In the genomic region with DNA sequence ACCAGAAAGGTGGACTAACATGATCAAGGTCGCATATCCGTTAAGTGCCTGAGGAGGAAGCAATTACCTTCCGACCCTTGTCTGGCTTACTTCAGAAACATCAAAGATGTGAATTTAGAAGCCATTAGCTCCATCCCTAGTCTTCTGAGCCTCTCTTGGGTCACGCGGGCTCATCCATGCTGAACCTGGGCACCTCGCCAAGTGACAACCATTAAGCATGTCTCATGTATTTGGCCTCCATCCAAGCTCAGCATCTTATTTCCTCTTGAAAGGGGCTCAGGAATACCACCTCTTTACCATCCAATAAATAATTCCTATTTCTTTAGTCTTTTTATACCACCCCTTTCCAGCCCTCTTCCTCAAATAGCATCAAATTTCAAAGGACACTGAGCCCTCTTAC, we compare ENCODE assay signal across 10 mouse cellular contexts. TPM values are rescaled to one million over a fixed set of nuclear protein-coding genes. Genes with fewer than 3 reads are reported as not detected.
DNase-seq lines count a peak whose midpoint lies in the region; ATAC-seq and TF ChIP-seq lines count a peak whose summit lies in the region.
"Had no signal": no experiment of that assay in that cellular context is flagged by ENCODE, and none has a peak within 500 bp of the region (broad histone marks: within the 10 kb centered on the region; RNA-seq: fewer than 3 reads in every experiment).

No protein-coding gene starts in this region.

- no peaks in the 10 kb centered on the region for H3K36me3 ChIP-seq in hindbrain, embryonic 14.5 days (replicated peaks; ENCODE audit: control insufficient read depth, insufficient read depth)
- H3K36me3 ChIP-seq in hindbrain, embryonic 12.5 days = no peaks in the 10 kb centered on the region
- H3K36me3 ChIP-seq in midbrain, embryonic 14.5 days (ENCODE audit: control insufficient read depth, insufficient read depth, low read length) = no peaks in the 10 kb centered on the region
- H3K36me3 ChIP-seq in midbrain, embryonic 13.5 days = no peaks in the 10 kb centered on the region
- no peaks in the 10 kb centered on the region for H3K36me3 ChIP-seq in neural tube, embryonic 13.5 days
- no peaks in the 10 kb centered on the region for H3K36me3 ChIP-seq in thymus, adult 2 months (ENCODE audit: control insufficient read depth, insufficient read depth, low read length)
- H3K36me3 ChIP-seq: heart, embryonic 13.5 days; midbrain, embryonic 12.5 days had no signal

- H3K4me2 ChIP-seq in hindbrain, embryonic 14.5 days (replicated peaks) = no peak overlapping the region
- H3K4me2 ChIP-seq in hindbrain, embryonic 12.5 days (replicated peaks) = no peak overlapping the region
- H3K4me2 ChIP-seq in midbrain, embryonic 14.5 days (ENCODE audit: low read length) = no peak overlapping the region
- H3K4me2 ChIP-seq in midbrain, embryonic 13.5 days (replicated peaks) = no peak overlapping the region
- H3K4me2 ChIP-seq in neural tube, embryonic 13.5 days = no peak overlapping the region
- H3K4me2 ChIP-seq: heart, embryonic 13.5 days; midbrain, embryonic 12.5 days had no signal

- peaks cover 13% of the 10 kb centered on the region for H3K4me1 ChIP-seq in hindbrain, embryonic 14.5 days (replicated peaks; ENCODE audit: control insufficient read depth, insufficient read depth, low read length)
- peaks cover 17% of the 10 kb centered on the region for H3K4me1 ChIP-seq in hindbrain, embryonic 12.5 days
- H3K4me1 ChIP-seq in midbrain, embryonic 14.5 days (ENCODE audit: control insufficient read depth, insufficient read depth, low read length) = peaks cover 16% of the 10 kb centered on the region
- peaks cover 25% of the 10 kb centered on the region for H3K4me1 ChIP-seq in midbrain, embryonic 13.5 days (replicated peaks)
- H3K4me1 ChIP-seq in neural tube, embryonic 13.5 days (replicated peaks) = peaks cover 30% of the 10 kb centered on the region
- H3K4me1 ChIP-seq in thymus, adult 2 months (replicated peaks; ENCODE audit: control insufficient read depth, insufficient read depth, low read length) = peaks cover 8% of the 10 kb centered on the region

- WGBS in hindbrain, embryonic 14.5 days = 60% methylated on average over 6 of the region's 6 CpGs
- 64% methylated on average over 6 of the region's 6 CpGs for WGBS in hindbrain, embryonic 12.5 days
- WGBS in midbrain, embryonic 14.5 days = 68% methylated on average over 6 of the region's 6 CpGs
- WGBS in midbrain, embryonic 13.5 days = 58% methylated on average over 6 of the region's 6 CpGs
- 52% methylated on average over 6 of the region's 6 CpGs for WGBS in neural tube, embryonic 13.5 days
- WGBS in thymus, adult 2 months = 88% methylated on average over 6 of the region's 6 CpGs

- H3K27me3 ChIP-seq in hindbrain, embryonic 14.5 days (ENCODE audit: control insufficient read depth, insufficient read depth, low read length) = no peaks in the 10 kb centered on the region
- H3K27me3 ChIP-seq in hindbrain, embryonic 12.5 days = no peaks in the 10 kb centered on the region
- H3K27me3 ChIP-seq in midbrain, embryonic 14.5 days (ENCODE audit: control insufficient read depth, insufficient read depth, low read length) = no peaks in the 10 kb centered on the region
- peaks cover 2% of the 10 kb centered on the region; the same call in 1 of the 2 replicates for H3K27me3 ChIP-seq in midbrain, embryonic 13.5 days
- H3K27me3 ChIP-seq in neural tube, embryonic 13.5 days = no peaks in the 10 kb centered on the region
- H3K27me3 ChIP-seq in thymus, adult 2 months (ENCODE audit: control insufficient read depth, insufficient read depth, low read length) = no peaks in the 10 kb centered on the region
- H3K27me3 ChIP-seq: heart, embryonic 13.5 days; midbrain, embryonic 12.5 days had no signal

- no peak for TF ChIP-seq POLR2A in thymus, adult 2 months (IDR thresholded peaks at IDR 0.05; ENCODE audit: control insufficient read depth, extremely low read depth, insufficient read depth, low read length, poor library complexity)

- H3K27ac ChIP-seq in hindbrain, embryonic 14.5 days = no peak overlapping the region
- H3K27ac ChIP-seq in hindbrain, embryonic 12.5 days = no peak overlapping the region
- no peak overlapping the region for H3K27ac ChIP-seq in midbrain, embryonic 14.5 days (replicated peaks; ENCODE audit: low read depth, low read length)
- no peak overlapping the region for H3K27ac ChIP-seq in midbrain, embryonic 13.5 days
- H3K27ac ChIP-seq in neural tube, embryonic 13.5 days (replicated peaks) = peak overlapping the region; percentile 62
- no peak overlapping the region for H3K27ac ChIP-seq in thymus, adult 2 months (ENCODE audit: control insufficient read depth, insufficient read depth, low read length)
- H3K27ac ChIP-seq: heart, embryonic 13.5 days; midbrain, embryonic 12.5 days had no signal

- no peak overlapping the region for H3K9ac ChIP-seq in hindbrain, embryonic 14.5 days
- H3K9ac ChIP-seq in hindbrain, embryonic 12.5 days = no peak overlapping the region
- H3K9ac ChIP-seq in midbrain, embryonic 14.5 days (replicated peaks; ENCODE audit: low read length) = no peak overlapping the region
- no peak overlapping the region for H3K9ac ChIP-seq in midbrain, embryonic 13.5 days (replicated peaks)
- no peak overlapping the region for H3K9ac ChIP-seq in neural tube, embryonic 13.5 days
- H3K9ac ChIP-seq: heart, embryonic 13.5 days; midbrain, embryonic 12.5 days had no signal

- no peak for ATAC-seq in hindbrain, embryonic 14.5 days (ENCODE audit: low FRiP score)
- ATAC-seq in hindbrain, embryonic 12.5 days (ENCODE audit: low FRiP score) = no peak
- ATAC-seq in midbrain, embryonic 14.5 days (ENCODE audit: low FRiP score, low TSS enrichment) = no peak
- no peak for ATAC-seq in midbrain, embryonic 13.5 days
- ATAC-seq in neural tube, embryonic 13.5 days (ENCODE audit: low read depth) = no peak

- H3K9me3 ChIP-seq in hindbrain, embryonic 14.5 days (ENCODE audit: control insufficient read depth, low read length) = no peaks in the 10 kb centered on the region
- no peaks in the 10 kb centered on the region for H3K9me3 ChIP-seq in hindbrain, embryonic 12.5 days (replicated peaks)
- no peaks in the 10 kb centered on the region for H3K9me3 ChIP-seq in midbrain, embryonic 14.5 days (ENCODE audit: control insufficient read depth, low read length)
- H3K9me3 ChIP-seq in midbrain, embryonic 13.5 days = no peaks in the 10 kb centered on the region
- H3K9me3 ChIP-seq in neural tube, embryonic 13.5 days = no peaks in the 10 kb centered on the region
- H3K9me3 ChIP-seq: heart, embryonic 13.5 days; midbrain, embryonic 12.5 days had no signal

- H3K4me3 ChIP-seq in hindbrain, embryonic 14.5 days (replicated peaks; ENCODE audit: low read length) = no peak overlapping the region
- H3K4me3 ChIP-seq in hindbrain, embryonic 12.5 days = no peak overlapping the region
- H3K4me3 ChIP-seq in midbrain, embryonic 14.5 days (replicated peaks; ENCODE audit: low read depth, low read length) = no peak overlapping the region
- H3K4me3 ChIP-seq in midbrain, embryonic 13.5 days (replicated peaks) = no peak overlapping the region
- H3K4me3 ChIP-seq in neural tube, embryonic 13.5 days = no peak overlapping the region
- no peak overlapping the region for H3K4me3 ChIP-seq in thymus, adult 2 months (ENCODE audit: control insufficient read depth, insufficient read depth, low read length)
- H3K4me3 ChIP-seq: heart, embryonic 13.5 days; midbrain, embryonic 12.5 days had no signal

- DNase-seq in hindbrain, embryonic 14.5 days (ENCODE audit: low spot score) = peak; percentile 46
- DNase-seq in midbrain, embryonic 14.5 days = peak; percentile 75
- DNase-seq in adrenal gland, adult 18-20 months (ENCODE audit: low spot score in 2 of 2) = peak; percentile 54 to 68
- no peak for DNase-seq in thymus, adult 2 months
- no peak for DNase-seq in left cerebral cortex, adult 18-20 months (ENCODE audit: low spot score in 2 of 2)

- no peak for TF ChIP-seq CTCF in thymus, adult 2 months (IDR thresholded peaks at IDR 0.05; ENCODE audit: borderline replicate concordance, control insufficient read depth, extremely low read depth, insufficient read depth, low read length, poor library complexity)

RNA-seq across cellular contexts. Expression of a gene that starts 3.4 kb away (rescaled TPM):
- polyA plus RNA-seq in hindbrain, embryonic 14.5 days (2014; fragmentation: Nextera tagmentation; extraction: Ambion mirVana) = 17.3 and 21.2 TPM in 2 replicates
- polyA plus RNA-seq in hindbrain, embryonic 12.5 days (2016; fragmentation: Nextera tagmentation; extraction: Ambion mirVana) = 12.3 and 12.7 TPM in 2 replicates
- 17.0 and 18.6 TPM in 2 replicates for polyA plus RNA-seq in midbrain, embryonic 14.5 days (2014; fragmentation: Nextera tagmentation; extraction: Ambion mirVana)
- polyA plus RNA-seq in midbrain, embryonic 13.5 days (2015; fragmentation: Nextera tagmentation; extraction: Ambion mirVana) = 15.4 and 15.6 TPM in 2 replicates
- 10 to 100 TPM; 21.4 to 25.3 TPM for total RNA-seq in adrenal gland, adult 18-20 months (2021)
- polyA plus RNA-seq in neural tube, embryonic 13.5 days (2015; fragmentation: Nextera tagmentation; extraction: Ambion mirVana) = 16.7 and 17.2 TPM in 2 replicates
- 13.0 and 15.7 TPM in 2 replicates for polyA plus RNA-seq in thymus, adult 2 months (2012; rRNA removed)
- total RNA-seq in left cerebral cortex, adult 18-20 months (2021) = 10 to 100 TPM; 53.5 to 56.9 TPM

RNA-seq across cellular contexts. Expression of a gene that starts 46.5 kb away (rescaled TPM):
- 5.3 and 6.3 TPM in 2 replicates for polyA plus RNA-seq in hindbrain, embryonic 14.5 days (2014; fragmentation: Nextera tagmentation; extraction: Ambion mirVana)
- 5.4 and 5.6 TPM in 2 replicates for polyA plus RNA-seq in hindbrain, embryonic 12.5 days (2016; fragmentation: Nextera tagmentation; extraction: Ambion mirVana)
- polyA plus RNA-seq in midbrain, embryonic 14.5 days (2014; fragmentation: Nextera tagmentation; extraction: Ambion mirVana) = 5.6 and 6.0 TPM in 2 replicates
- 5.4 and 5.7 TPM in 2 replicates for polyA plus RNA-seq in midbrain, embryonic 13.5 days (2015; fragmentation: Nextera tagmentation; extraction: Ambion mirVana)
- 10 to 100 TPM; 35.7 to 47.9 TPM for total RNA-seq in adrenal gland, adult 18-20 months (2021)
- polyA plus RNA-seq in neural tube, embryonic 13.5 days (2015; fragmentation: Nextera tagmentation; extraction: Ambion mirVana) = 4.9 and 5.5 TPM in 2 replicates
- polyA plus RNA-seq in thymus, adult 2 months (2012; rRNA removed) = 30.2 and 30.8 TPM in 2 replicates
- total RNA-seq in left cerebral cortex, adult 18-20 months (2021) = 10 to 100 TPM; 13.8 to 15.8 TPM

RNA-seq across cellular contexts. Expression of a gene that starts 46.6 kb away (rescaled TPM):
- polyA plus RNA-seq in hindbrain, embryonic 14.5 days (2014; fragmentation: Nextera tagmentation; extraction: Ambion mirVana) = 6.4 and 8.7 TPM in 2 replicates
- 15.5 and 19.0 TPM in 2 replicates for polyA plus RNA-seq in hindbrain, embryonic 12.5 days (2016; fragmentation: Nextera tagmentation; extraction: Ambion mirVana)
- polyA plus RNA-seq in midbrain, embryonic 14.5 days (2014; fragmentation: Nextera tagmentation; extraction: Ambion mirVana) = 7.3 and 11.5 TPM in 2 replicates
- polyA plus RNA-seq in midbrain, embryonic 13.5 days (2015; fragmentation: Nextera tagmentation; extraction: Ambion mirVana) = 10.1 and 10.8 TPM in 2 replicates
- 1 to 10 TPM; 8.3 to 9.1 TPM for total RNA-seq in adrenal gland, adult 18-20 months (2021)
- 7.1 and 8.3 TPM in 2 replicates for polyA plus RNA-seq in neural tube, embryonic 13.5 days (2015; fragmentation: Nextera tagmentation; extraction: Ambion mirVana)
- polyA plus RNA-seq in thymus, adult 2 months (2012; rRNA removed) = 29.3 and 34.4 TPM in 2 replicates
- 1 to 10 TPM; 5.9 to 6.5 TPM for total RNA-seq in left cerebral cortex, adult 18-20 months (2021)

RNA-seq across cellular contexts. Expression of a gene that starts 57.8 kb away (rescaled TPM):
- 14.2 and 15.2 TPM in 2 replicates for polyA plus RNA-seq in hindbrain, embryonic 14.5 days (2014; fragmentation: Nextera tagmentation; extraction: Ambion mirVana)
- polyA plus RNA-seq in hindbrain, embryonic 12.5 days (2016; fragmentation: Nextera tagmentation; extraction: Ambion mirVana) = 19.1 and 23.7 TPM in 2 replicates
- 13.4 and 17.1 TPM in 2 replicates for polyA plus RNA-seq in midbrain, embryonic 14.5 days (2014; fragmentation: Nextera tagmentation; extraction: Ambion mirVana)
- polyA plus RNA-seq in midbrain, embryonic 13.5 days (2015; fragmentation: Nextera tagmentation; extraction: Ambion mirVana) = 9.9 and 10.4 TPM in 2 replicates
- 10 to 100 TPM; 15.4 to 20.9 TPM for total RNA-seq in adrenal gland, adult 18-20 months (2021)
- polyA plus RNA-seq in neural tube, embryonic 13.5 days (2015; fragmentation: Nextera tagmentation; extraction: Ambion mirVana) = 9.8 and 12.1 TPM in 2 replicates
- 30.1 and 36.3 TPM in 2 replicates for polyA plus RNA-seq in thymus, adult 2 months (2012; rRNA removed)
- 10 to 100 TPM; 34.6 to 36.5 TPM for total RNA-seq in left cerebral cortex, adult 18-20 months (2021)

Comparison
In these comparisons a context has a peak if more than half of its experiments do, and no peak if none do; other contexts are left out.
1. DNase-seq: peak in hindbrain, embryonic 14.5 days (single experiment), midbrain, embryonic 14.5 days (single experiment) and adrenal gland, adult 18-20 months (2 of 2); none in thymus, adult 2 months (single experiment) and left cerebral cortex, adult 18-20 months (0 of 2).